Mouse (Mus musculus): Measurements from ENCODE around the gene Bcl2l13. TPM values are rescaled to one million over a fixed set of nuclear protein-coding genes. Genes with fewer than 3 reads are reported as not detected.
"Not testable (repeated sequence)": the region's sequence is repeated elsewhere in the genome, so short reads cannot be mapped to it uniquely, and the experiment has no call there.

Gene Bcl2l13
- polyA plus RNA-seq, 1 experiment: 25.4 TPM

DNA sequence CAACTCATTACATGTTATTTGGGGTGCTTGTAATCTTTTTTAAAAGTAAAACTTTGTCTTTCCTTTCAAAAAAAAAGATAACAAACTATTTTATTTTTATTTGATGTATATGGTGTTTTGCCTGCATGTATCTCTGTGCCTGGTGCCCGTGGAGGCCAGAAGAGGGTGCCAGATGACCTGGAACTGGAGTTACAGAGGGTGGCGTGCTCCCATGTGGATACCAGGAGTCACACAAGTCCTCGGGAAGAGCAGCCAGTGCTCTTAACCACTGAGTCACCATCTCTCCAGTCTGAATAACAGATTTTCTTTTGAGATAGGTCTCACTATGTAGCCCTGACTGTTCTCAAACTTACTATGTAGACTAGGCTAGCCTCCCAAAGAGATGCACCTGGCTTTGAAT lies 73.5 kb downstream of the Bcl2l13 start:
- no peak for TF ChIP-seq POLR2A (IDR thresholded peaks at IDR 0.05; ENCODE audit: low read depth, low read length)
- no peak for TF ChIP-seq CTCF (IDR thresholded peaks at IDR 0.05; ENCODE audit: borderline replicate concordance, insufficient read depth, low read length)
- no peak overlapping the region for H3K27ac ChIP-seq (ENCODE audit: insufficient read depth, low read length)
- no peak overlapping the region for H3K4me3 ChIP-seq (ENCODE audit: insufficient read depth, low read length)
- H3K4me1 ChIP-seq (ENCODE audit: control insufficient read depth, insufficient read depth, low read length): no peaks in the 10 kb centered on the region; the same call in 1 of the 2 replicates

DNA sequence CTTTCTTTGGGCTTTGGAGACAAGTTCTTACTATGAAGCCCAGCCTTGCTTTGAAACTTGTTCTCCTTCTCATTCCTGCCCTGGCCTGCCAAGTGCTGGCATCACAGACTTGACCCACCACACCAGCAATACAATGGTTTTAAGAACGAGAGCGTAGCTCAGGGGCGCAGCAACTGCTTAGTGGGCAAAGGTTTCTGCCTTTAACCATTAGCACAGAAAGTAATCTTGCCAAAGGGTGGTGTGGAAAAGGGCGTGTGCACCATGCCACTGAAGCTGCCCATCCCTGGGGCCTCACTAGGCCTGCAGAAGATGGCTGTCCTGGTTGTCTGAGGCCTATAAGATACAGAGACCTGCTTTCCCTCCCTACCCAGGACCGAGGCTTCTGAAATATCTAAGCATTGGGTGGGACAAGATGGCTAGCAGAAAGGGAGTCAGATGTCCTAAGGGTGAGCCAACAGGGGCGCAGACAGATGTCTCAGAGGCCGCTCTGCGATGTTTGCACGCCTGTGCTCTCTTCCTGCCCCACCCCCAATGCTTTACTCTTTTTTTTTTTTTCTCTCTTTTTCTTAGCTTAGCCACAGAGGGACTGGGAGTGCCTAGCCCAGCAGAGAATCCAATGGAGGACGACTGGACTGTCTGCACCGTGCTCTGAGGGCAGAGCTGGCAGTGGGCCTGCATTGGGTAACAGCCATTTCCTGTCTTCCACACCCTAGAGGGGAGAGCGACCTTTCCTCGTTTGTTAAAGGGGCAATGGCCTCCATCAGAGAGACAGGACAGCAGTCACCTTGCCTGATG lies 75.4 kb downstream of the Bcl2l13 start:
- Histone ChIP-seq H3K27ac (ENCODE audit: insufficient read depth, low read length) (no peak overlapping the region), H3K4me1 (ENCODE audit: control insufficient read depth, insufficient read depth, low read length) (no peaks in the 10 kb centered on the region; the same call in 1 of the 2 replicates), H3K4me3 (ENCODE audit: insufficient read depth, low read length) (no peak overlapping the region)
- TF ChIP-seq POLR2A (IDR thresholded peaks at IDR 0.05; ENCODE audit: low read depth, low read length): no peak
- TF ChIP-seq CTCF (IDR thresholded peaks at IDR 0.05; ENCODE audit: borderline replicate concordance, insufficient read depth, low read length): no peak

DNA sequence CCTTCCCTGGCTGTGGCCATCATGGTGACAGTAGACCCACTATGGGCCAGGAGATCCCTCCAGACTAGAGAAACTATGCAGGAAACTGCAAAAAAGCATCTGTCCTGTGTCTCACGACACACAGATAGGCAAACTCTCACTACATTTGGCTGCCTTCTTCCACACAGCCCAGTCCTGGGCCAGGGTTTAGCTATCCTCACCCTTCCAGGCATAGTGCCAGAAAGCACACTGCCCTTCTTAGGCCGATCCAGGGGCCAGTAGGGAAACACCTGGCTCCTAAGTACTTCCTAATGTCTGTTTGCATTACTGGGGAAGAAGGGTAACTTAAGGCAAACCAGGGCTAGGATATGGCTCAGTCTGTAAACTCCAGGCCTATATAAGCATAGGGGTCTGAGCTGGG lies 76.9 kb downstream of the Bcl2l13 start:
- Histone ChIP-seq H3K27ac (ENCODE audit: insufficient read depth, low read length) (no peak overlapping the region), H3K4me3 (ENCODE audit: insufficient read depth, low read length) (no peak overlapping the region), H3K4me1 (ENCODE audit: control insufficient read depth, insufficient read depth, low read length) (peaks cover 2% of the 10 kb centered on the region; the same call in 1 of the 2 replicates)
- TF ChIP-seq POLR2A (IDR thresholded peaks at IDR 0.05; ENCODE audit: low read depth, low read length) (no peak), CTCF (IDR thresholded peaks at IDR 0.05; ENCODE audit: borderline replicate concordance, insufficient read depth, low read length) (no peak)

DNA sequence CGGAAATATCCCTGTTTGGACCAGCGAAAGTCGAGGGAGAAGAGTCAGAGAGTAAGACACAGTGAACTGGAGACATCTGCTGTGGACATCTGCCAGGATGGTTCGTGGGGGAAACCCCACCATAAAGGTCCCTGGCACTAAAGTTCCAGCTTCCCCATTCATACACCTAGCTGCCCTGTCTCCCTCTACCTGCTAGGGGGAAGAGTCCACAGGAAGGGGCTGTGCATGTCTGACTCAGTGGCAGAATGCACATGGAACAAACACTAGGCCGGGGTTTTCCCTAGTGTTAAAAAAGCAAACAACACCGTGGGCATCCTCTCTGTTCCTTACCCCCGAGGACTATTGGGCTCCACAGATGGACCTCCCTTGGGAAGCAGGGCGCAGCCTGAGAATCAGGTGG lies 77.8 kb downstream of the Bcl2l13 start:
- TF ChIP-seq POLR2A (IDR thresholded peaks at IDR 0.05; ENCODE audit: low read depth, low read length) (no peak), CTCF (IDR thresholded peaks at IDR 0.05; ENCODE audit: borderline replicate concordance, insufficient read depth, low read length) (no peak)
- Histone ChIP-seq H3K4me1 (ENCODE audit: control insufficient read depth, insufficient read depth, low read length) (peaks cover 2% of the 10 kb centered on the region; the same call in 1 of the 2 replicates), H3K4me3 (ENCODE audit: insufficient read depth, low read length) (no peak overlapping the region), H3K27ac (ENCODE audit: insufficient read depth, low read length) (no peak overlapping the region)

DNA sequence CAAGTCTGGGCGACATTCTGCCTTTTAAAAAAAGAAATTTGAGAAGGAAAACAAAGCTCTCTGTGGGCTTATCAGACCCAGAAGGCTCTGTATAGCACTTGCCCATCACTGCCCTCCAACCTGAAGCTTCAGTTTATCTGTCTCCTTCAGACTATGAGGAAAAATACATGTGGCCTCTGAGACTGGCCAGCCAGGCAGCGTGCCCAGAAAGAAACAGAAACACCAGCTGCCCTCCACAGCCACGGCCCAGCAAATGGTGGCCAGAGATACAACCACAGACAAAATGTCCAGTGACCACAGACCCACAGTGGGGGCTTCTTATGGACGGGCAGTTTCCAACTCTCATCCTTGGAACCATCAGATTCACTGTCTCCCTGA lies 78.5 kb downstream of the Bcl2l13 start:
- H3K27ac ChIP-seq (ENCODE audit: insufficient read depth, low read length): no peak overlapping the region

DNA sequence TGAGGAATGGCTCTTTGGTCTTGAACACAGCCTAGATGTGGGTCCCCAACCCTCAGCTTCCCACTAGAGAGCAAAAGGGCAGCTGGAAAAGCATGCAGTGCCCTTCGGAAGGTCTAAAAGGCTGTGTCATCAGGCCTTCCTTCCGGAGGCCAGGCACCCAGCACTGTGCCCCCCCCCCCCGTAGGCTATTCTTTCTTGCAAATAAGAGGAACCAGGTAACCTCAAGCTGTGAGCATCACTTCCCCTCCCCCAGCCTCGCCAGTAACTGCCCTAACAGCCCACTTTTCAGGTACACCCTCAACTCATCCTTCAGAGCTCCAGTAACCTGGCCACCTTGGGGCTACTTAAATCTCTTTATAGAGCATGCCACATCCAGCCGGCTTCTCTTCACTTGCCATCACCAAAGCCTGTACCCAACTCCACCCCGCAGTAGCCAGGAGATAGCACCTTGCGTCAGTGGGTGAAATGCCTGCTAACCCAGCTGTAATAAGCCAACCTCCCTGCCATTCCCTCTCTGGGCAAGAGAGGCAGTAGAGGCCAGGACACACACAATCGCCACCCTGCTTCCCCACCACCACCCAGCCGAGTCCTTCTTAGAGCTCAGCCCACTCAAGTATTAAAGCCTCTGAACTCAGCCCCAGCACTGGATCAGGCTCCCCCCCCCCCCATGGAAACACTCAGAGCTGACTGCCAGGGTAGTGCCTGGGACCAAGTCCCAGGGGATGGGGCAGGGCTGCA lies 79.1 kb downstream of the Bcl2l13 start:
- Histone ChIP-seq H3K27ac (ENCODE audit: insufficient read depth, low read length) (peak overlapping the region; percentile 4; the same call in 1 of the 2 replicates), H3K4me1 (ENCODE audit: control insufficient read depth, insufficient read depth, low read length) (peaks cover 2% of the 10 kb centered on the region; the same call in 1 of the 2 replicates), H3K4me3 (ENCODE audit: insufficient read depth, low read length) (0 out of 2 replicates have a peak overlapping the region, but pooled peaks have one; percentile 61)
- TF ChIP-seq POLR2A (IDR thresholded peaks at IDR 0.05; ENCODE audit: low read depth, low read length) (0 out of 2 replicates have a peak, but pooled peaks have one; percentile 25), CTCF (IDR thresholded peaks at IDR 0.05; ENCODE audit: borderline replicate concordance, insufficient read depth, low read length) (peak; percentile 31; the same call in 1 of the 2 replicates)

More for the DNA sequence above, 78.5 kb downstream of the Bcl2l13 start:
- no peak for TF ChIP-seq POLR2A (IDR thresholded peaks at IDR 0.05; ENCODE audit: low read depth, low read length)
- no peak for TF ChIP-seq CTCF (IDR thresholded peaks at IDR 0.05; ENCODE audit: borderline replicate concordance, insufficient read depth, low read length)
- Histone ChIP-seq H3K4me1 (ENCODE audit: control insufficient read depth, insufficient read depth, low read length) (peaks cover 2% of the 10 kb centered on the region; the same call in 1 of the 2 replicates), H3K4me3 (ENCODE audit: insufficient read depth, low read length) (no peak overlapping the region)

DNA sequence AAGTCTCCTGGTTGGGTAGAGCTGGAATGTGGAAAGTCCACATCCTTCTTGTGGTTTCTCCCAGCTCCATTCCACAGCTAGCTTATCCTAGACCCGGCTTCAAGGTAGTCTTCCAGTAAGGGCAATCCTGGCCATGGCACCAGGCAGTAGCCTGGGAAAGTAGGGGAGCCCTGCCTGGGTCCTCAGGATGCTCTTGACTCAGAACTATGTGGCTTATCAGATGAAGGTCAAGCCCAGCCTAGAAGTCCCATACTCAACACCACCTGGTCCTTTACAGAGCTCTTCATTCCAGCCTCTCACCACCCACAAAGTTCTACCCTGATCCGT lies 79.6 kb downstream of the Bcl2l13 start:
- no peak for TF ChIP-seq CTCF (IDR thresholded peaks at IDR 0.05; ENCODE audit: borderline replicate concordance, insufficient read depth, low read length)
- TF ChIP-seq POLR2A (IDR thresholded peaks at IDR 0.05; ENCODE audit: low read depth, low read length): no peak
- peak overlapping the region; percentile 61 for H3K4me3 ChIP-seq (ENCODE audit: insufficient read depth, low read length)
- no peak overlapping the region; the same call in 1 of the 2 replicates for H3K27ac ChIP-seq (ENCODE audit: insufficient read depth, low read length)
- peaks cover 2% of the 10 kb centered on the region; the same call in 1 of the 2 replicates for H3K4me1 ChIP-seq (ENCODE audit: control insufficient read depth, insufficient read depth, low read length)

DNA sequence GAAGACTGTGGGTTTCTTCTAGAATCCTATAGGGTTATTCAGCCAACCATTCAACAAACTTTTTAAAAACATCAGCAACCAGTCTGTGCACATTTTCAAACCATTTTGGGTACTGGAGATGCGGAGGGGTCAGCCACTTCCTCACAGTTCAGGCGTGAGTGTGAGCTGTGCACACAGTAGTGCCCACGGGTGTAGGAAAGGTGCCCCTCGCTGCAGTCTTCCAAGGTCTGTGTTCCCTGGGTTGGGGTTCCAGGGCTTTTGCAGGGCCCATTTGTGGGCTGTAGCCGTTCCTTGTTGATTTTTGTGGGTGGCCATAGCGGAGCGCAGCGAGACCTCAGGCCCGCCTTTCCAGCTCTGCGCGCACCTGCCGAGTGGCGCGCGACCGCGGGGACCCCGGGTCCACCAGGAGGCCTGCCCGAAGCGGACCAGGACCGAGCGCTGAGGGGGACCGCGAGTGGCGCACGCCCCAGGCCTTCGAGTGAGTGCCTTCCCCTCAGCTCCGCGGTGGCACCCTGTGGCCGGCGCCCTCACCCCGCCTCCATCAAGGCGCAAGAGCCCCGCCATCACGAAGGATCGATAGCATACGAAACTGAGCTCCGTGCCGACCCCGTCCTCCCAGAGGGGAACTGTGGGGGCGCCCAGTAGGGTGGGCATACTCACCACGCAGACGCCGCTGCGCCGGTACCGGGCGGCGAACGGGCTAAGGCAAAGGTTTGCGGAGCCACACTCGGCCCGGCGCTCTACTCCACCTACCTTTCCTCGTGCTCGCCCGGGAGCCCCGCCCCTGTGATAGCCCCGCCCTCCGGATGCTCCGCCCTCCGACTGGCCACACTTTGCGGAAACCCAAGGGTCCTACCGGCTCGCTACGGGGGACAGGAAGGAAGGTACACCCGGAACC lies 80.3 kb downstream of the Bcl2l13 start, which contains the start of gene Bid:
Gene Bid (minus strand): TSS at position 780 of the 898 bp plus-strand sequence.
- peak within 1 kb of the TSS; percentile 83 for H3K27ac ChIP-seq (ENCODE audit: insufficient read depth, low read length)
- H3K4me3 ChIP-seq (ENCODE audit: insufficient read depth, low read length): peak within 1 kb of the TSS; percentile 61
- peak; percentile 55 for TF ChIP-seq POLR2A (IDR thresholded peaks at IDR 0.05; ENCODE audit: low read depth, low read length)
- no peak for TF ChIP-seq CTCF (IDR thresholded peaks at IDR 0.05; ENCODE audit: borderline replicate concordance, insufficient read depth, low read length)
- H3K4me1 ChIP-seq (ENCODE audit: control insufficient read depth, insufficient read depth, low read length): peaks cover 2% of the 10 kb centered on the region; the same call in 1 of the 2 replicates

DNA sequence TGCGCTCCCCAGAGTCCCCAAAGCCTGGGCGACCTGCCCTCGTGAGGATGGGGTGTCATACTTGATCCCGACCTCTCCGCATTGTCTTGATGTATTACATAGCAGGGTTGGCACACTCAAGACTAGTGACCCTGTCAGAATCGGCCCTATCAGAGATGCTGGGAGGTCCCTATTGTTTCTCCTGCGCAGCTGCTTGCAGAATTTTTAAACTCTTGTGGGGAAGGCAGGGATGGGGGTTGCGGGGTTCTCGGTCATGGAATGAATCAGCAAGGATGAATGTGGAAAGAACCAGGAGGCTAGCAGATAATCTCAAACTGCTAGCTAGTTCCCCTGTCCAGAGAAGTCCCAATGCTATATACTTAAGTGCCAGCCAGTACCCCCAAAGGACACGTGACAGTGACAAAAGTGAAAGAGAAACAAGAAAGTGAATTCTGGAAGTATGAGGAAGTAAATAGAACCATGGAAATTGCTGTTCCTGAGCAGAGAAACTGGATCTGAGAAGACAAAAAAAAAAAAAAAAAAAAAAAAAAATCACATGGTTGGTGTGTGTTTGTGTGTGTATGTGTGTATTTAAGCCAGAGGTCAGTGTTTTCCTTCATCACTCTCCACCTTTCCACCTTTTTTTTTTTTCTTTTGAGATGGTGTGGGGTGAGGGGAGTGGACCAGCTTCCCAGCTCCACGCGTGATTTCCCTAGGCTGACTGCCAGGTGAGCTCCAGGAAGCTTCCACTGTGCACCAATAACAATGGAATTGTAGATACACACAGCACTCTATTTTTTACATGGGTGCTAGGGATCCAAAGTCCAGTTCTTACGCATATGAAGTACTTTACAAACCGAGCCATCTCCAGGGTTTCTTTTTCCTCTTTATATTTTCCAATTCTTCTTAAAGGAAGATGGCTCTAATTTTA lies 81.2 kb downstream of the Bcl2l13 start:
- H3K27ac ChIP-seq (ENCODE audit: insufficient read depth, low read length): peak overlapping the region; percentile 83

More for the DNA sequence above, 81.2 kb downstream of the Bcl2l13 start:
- peak overlapping the region; percentile 61 for H3K4me3 ChIP-seq (ENCODE audit: insufficient read depth, low read length)
- not testable (repeated sequence) for H3K4me1 ChIP-seq (ENCODE audit: control insufficient read depth, insufficient read depth, low read length)
